Mouse (Mus musculus) bone marrow, adult 2 months (tissue): ENCODE data around the gene Ankdd1a. TPM values are rescaled to one million over a fixed set of nuclear protein-coding genes. Genes with fewer than 3 reads are reported as not detected.

ENCODE experiments used
- H3K27ac ChIP-seq: fragments of 200-500 bp; 2 replicates; pipeline ENCODE4 v1.5.1; 2012; ENCODE audit warnings: low read depth, mild to moderate bottlenecking, control low read depth, inconsistent platforms, low read length; ENCODE audit not compliant: control insufficient read depth, poor library complexity, insufficient read depth
- H3K4me1 ChIP-seq: fragments of 200-500 bp; 2 replicates; pipeline ENCODE4 v1.6.1; 2011; ENCODE audit warnings: low read length; ENCODE audit not compliant: control insufficient read depth, insufficient read depth
- H3K4me3 ChIP-seq: fragments of 200-500 bp; replicated peaks from 2 replicates; pipeline ENCODE3; 2011; ENCODE audit warnings: mild to moderate bottlenecking, low read depth, low read length, control low read depth; ENCODE audit not compliant: control insufficient read depth
- CTCF ChIP-seq: fragments of 200-500 bp; IDR thresholded peaks from 2 replicates; pipeline ENCODE4 v1.5.1; 2011; ENCODE audit warnings: low read length, control low read depth; ENCODE audit not compliant: control insufficient read depth, insufficient read depth
- POLR2A ChIP-seq: fragments of 200-500 bp; IDR thresholded peaks from 2 replicates; pipeline ENCODE4 v1.6.1; 2011; ENCODE audit warnings: low read depth, mild to moderate bottlenecking, control low read depth, low read length, borderline replicate concordance; ENCODE audit not compliant: control insufficient read depth
- WGBS: fragments of 180-500 bp; shearing (Covaris S2); methylation state at CpG from one replicate; pipeline ENCODE4 v1.1.7; 2018; 5-methylcytosine and 5-hydroxymethylcytosine counted together
- polyA plus RNA-seq: library from polyadenylated mRNA; stranded (reverse); fragments of >200 nt; gene quantifications from 2 replicates; pipeline ENCODE4 v1.2.4, GENCODE M21; 2011; ENCODE audit warnings: low replicate concordance; ENCODE audit not compliant: missing spikeins, insufficient read depth, insufficient read length

Ankdd1a gene
- polyA plus RNA-seq, 1 experiment, result not detected

- H3K4me1 ChIP-seq, result peaks cover 24% of the 10 kb centered on the region
- no peak overlapping the region for H3K27ac ChIP-seq
- 84% methylated on average over 3 of the region's 3 CpGs for WGBS
- no peak overlapping the region for H3K4me3 ChIP-seq
- TF ChIP-seq POLR2A (no peak), CTCF (no peak)
Observed at GRCm38 (mm10) chr9:65549139-65549538, 29.1 kb upstream of the Ankdd1a start.

GRCm38 (mm10) chr9:65548311-65548710, 28.3 kb upstream of the Ankdd1a start:
- Histone ChIP-seq H3K4me1 (peaks cover 24% of the 10 kb centered on the region), H3K4me3 (no peak overlapping the region), H3K27ac (no peak overlapping the region)
- 80% methylated on average over 8 of the region's 8 CpGs for WGBS
- TF ChIP-seq CTCF, result no peak
- no peak for TF ChIP-seq POLR2A

- Histone ChIP-seq H3K4me3 (no peak overlapping the region), H3K4me1 (peaks cover 24% of the 10 kb centered on the region), H3K27ac (no peak overlapping the region; the same call in none of the 2 replicates)
- TF ChIP-seq CTCF, result no peak
- TF ChIP-seq POLR2A, result no peak
- 27% methylated on average over 4 of the region's 4 CpGs for WGBS
Observed at GRCm38 (mm10) chr9:65547844-65548243, 27.9 kb upstream of the Ankdd1a start.

GRCm38 (mm10) chr9:65547111-65547510, 27.1 kb upstream of the Ankdd1a start:
- TF ChIP-seq CTCF (no peak), POLR2A (no peak)
- WGBS, result 84% methylated on average over 5 of the region's 5 CpGs
- peaks cover 24% of the 10 kb centered on the region for H3K4me1 ChIP-seq
- H3K27ac ChIP-seq, result peak overlapping the region; percentile 80; the same call in 1 of the 2 replicates
- H3K4me3 ChIP-seq, result no peak overlapping the region

- TF ChIP-seq CTCF (no peak), POLR2A (no peak)
- peak overlapping the region; percentile 80 for H3K27ac ChIP-seq
- H3K4me1 ChIP-seq, result peaks cover 22% of the 10 kb centered on the region
- WGBS, result 23% methylated on average over 4 of the region's 4 CpGs
- no peak overlapping the region for H3K4me3 ChIP-seq
Observed at GRCm38 (mm10) chr9:65546413-65546695, 26.4 kb upstream of the Ankdd1a start.

- H3K4me1 ChIP-seq, result peaks cover 21% of the 10 kb centered on the region
- H3K4me3 ChIP-seq, result no peak overlapping the region
- peak overlapping the region; percentile 80 for H3K27ac ChIP-seq
- TF ChIP-seq CTCF (no peak), POLR2A (no peak; the same call in 1 of the 2 replicates)
- 55% methylated on average over 10 of the region's 10 CpGs for WGBS
Observed at GRCm38 (mm10) chr9:65545635-65546412, 25.8 kb upstream of the Ankdd1a start.

GRCm38 (mm10) chr9:65542111-65542524, 22.1 kb upstream of the Ankdd1a start:
- TF ChIP-seq POLR2A, result no peak
- TF ChIP-seq CTCF, result no peak
- Histone ChIP-seq H3K4me1 (peaks cover 13% of the 10 kb centered on the region), H3K4me3 (no peak overlapping the region), H3K27ac (peak overlapping the region; percentile 92)
- WGBS, result 1% methylated on average over 7 of the region's 7 CpGs

- Histone ChIP-seq H3K27ac (peak overlapping the region; percentile 92), H3K4me3 (no peak overlapping the region), H3K4me1 (peaks cover 14% of the 10 kb centered on the region)
- WGBS, result 7% methylated on average over 13 of the region's 13 CpGs
- TF ChIP-seq CTCF, result no peak
- 0 out of 2 replicates have a peak, but pooled peaks have one; percentile 25 for TF ChIP-seq POLR2A
Observed at GRCm38 (mm10) chr9:65541126-65542068, 21.4 kb upstream of the Ankdd1a start.

- Histone ChIP-seq H3K4me3 (no peak overlapping the region), H3K27ac (no peak overlapping the region)
Observed at GRCm38 (mm10) chr9:65539697-65540096, 19.7 kb upstream of the Ankdd1a start.

More at GRCm38 (mm10) chr9:65539697-65540096, 19.7 kb upstream of the Ankdd1a start:
- H3K4me1 ChIP-seq, result peaks cover 13% of the 10 kb centered on the region
- WGBS, result 62% methylated on average over 9 of the region's 9 CpGs
- no peak for TF ChIP-seq CTCF
- TF ChIP-seq POLR2A, result no peak
